Mouse (Mus musculus) embryonic facial prominence, embryonic 13.5 days (tissue): ENCODE data around the gene Etv6. TPM values are rescaled to one million over a fixed set of nuclear protein-coding genes. Genes with fewer than 3 reads are reported as not detected.

ENCODE experiments used
- ATAC-seq: fragments of 200-750 bp; cut with Nextera tagmentation; 2 replicates; pipeline ENCODE4 v1.8.0; 2017; ENCODE audit warnings: low read depth; ENCODE audit not compliant: insufficient number of reproducible peaks, insufficient read depth, low FRiP score, low TSS enrichment
- H3K27ac ChIP-seq: fragments of 300-500 bp; sonication (generic); 2 replicates; pipeline ENCODE4 v1.5.1; 2015; ENCODE audit warnings: moderate library complexity, mild to moderate bottlenecking, inconsistent platforms
- H3K27me3 ChIP-seq: fragments of 300-500 bp; sonication (generic); 2 replicates; pipeline ENCODE4 v1.6.1; 2015; ENCODE audit warnings: mild to moderate bottlenecking, inconsistent platforms
- H3K36me3 ChIP-seq: fragments of 300-500 bp; sonication (generic); 2 replicates; pipeline ENCODE4 v1.6.1; 2015; ENCODE audit warnings: mild to moderate bottlenecking, inconsistent platforms
- H3K4me1 ChIP-seq: fragments of 300-500 bp; sonication (generic); 2 replicates; pipeline ENCODE4 v1.6.1; 2015; ENCODE audit warnings: inconsistent platforms
- H3K4me2 ChIP-seq: fragments of 300-500 bp; sonication (generic); 2 replicates; pipeline ENCODE4 v1.6.1; 2015; ENCODE audit warnings: moderate library complexity, mild to moderate bottlenecking, inconsistent platforms
- H3K4me3 ChIP-seq: fragments of 300-500 bp; sonication (generic); 2 replicates; pipeline ENCODE4 v1.5.1; 2015; ENCODE audit warnings: mild to moderate bottlenecking, inconsistent platforms
- H3K9ac ChIP-seq: fragments of 300-500 bp; sonication (generic); 2 replicates; pipeline ENCODE4 v1.6.1; 2015; ENCODE audit warnings: mild to moderate bottlenecking, inconsistent platforms
- H3K9me3 ChIP-seq: fragments of 300-500 bp; sonication (generic); 2 replicates; pipeline ENCODE4 v1.6.1; 2016; ENCODE audit warnings: inconsistent platforms
- WGBS: fragments of 180-500 bp; shearing (Covaris S2); methylation state at CpG from one replicate; pipeline ENCODE4 v1.1.7; 2015; ENCODE audit warnings: mixed read lengths; 5-methylcytosine and 5-hydroxymethylcytosine counted together
- polyA plus RNA-seq: library from polyadenylated mRNA; unstranded; fragments of >200 nt; fragmentation: Nextera tagmentation; extraction: Ambion mirVana; gene quantifications from 2 replicates; pipeline ENCODE4 v1.2.1, GENCODE M21; 2015

Etv6 gene
- polyA plus RNA-seq, 1 experiment from 2014 or later = 16.1 TPM

- no peak overlapping the region for H3K27ac ChIP-seq
- no peaks in the 10 kb centered on the region for H3K9me3 ChIP-seq
- no peaks in the 10 kb centered on the region for H3K4me1 ChIP-seq
- H3K27me3 ChIP-seq = no peaks in the 10 kb centered on the region
- ATAC-seq = no peak
- no peak overlapping the region for H3K4me3 ChIP-seq
- no peak overlapping the region for H3K4me2 ChIP-seq
- H3K9ac ChIP-seq = no peak overlapping the region
- WGBS = 77% methylated on average over 3 of the region's 3 CpGs
- no peaks in the 10 kb centered on the region for H3K36me3 ChIP-seq
These were observed 246.6 kb downstream of the Etv6 start for GRCm38 (mm10) chr6:134282095-134282494.

- no peak overlapping the region for H3K9ac ChIP-seq
- no peak overlapping the region for H3K4me3 ChIP-seq
- H3K27me3 ChIP-seq = no peaks in the 10 kb centered on the region
- WGBS = 86% methylated on average over 3 of the region's 3 CpGs
- no peak for ATAC-seq
- H3K4me1 ChIP-seq = peaks cover 6% of the 10 kb centered on the region
- no peaks in the 10 kb centered on the region for H3K36me3 ChIP-seq
- H3K9me3 ChIP-seq = no peaks in the 10 kb centered on the region
- no peak overlapping the region for H3K4me2 ChIP-seq
- H3K27ac ChIP-seq = no peak overlapping the region
These were observed 256.3 kb downstream of the Etv6 start for GRCm38 (mm10) chr6:134291823-134292222.

GRCm38 (mm10) chr6:134292404-134292803 is 256.9 kb downstream of the Etv6 start:
- Histone ChIP-seq H3K4me2 (no peak overlapping the region), H3K27ac (no peak overlapping the region), H3K4me3 (no peak overlapping the region), H3K36me3 (no peaks in the 10 kb centered on the region), H3K9ac (no peak overlapping the region), H3K4me1 (peaks cover 6% of the 10 kb centered on the region), H3K27me3 (no peaks in the 10 kb centered on the region), H3K9me3 (no peaks in the 10 kb centered on the region)
- ATAC-seq = no peak
- WGBS = 80% methylated on average over 5 of the region's 5 CpGs

DNA sequence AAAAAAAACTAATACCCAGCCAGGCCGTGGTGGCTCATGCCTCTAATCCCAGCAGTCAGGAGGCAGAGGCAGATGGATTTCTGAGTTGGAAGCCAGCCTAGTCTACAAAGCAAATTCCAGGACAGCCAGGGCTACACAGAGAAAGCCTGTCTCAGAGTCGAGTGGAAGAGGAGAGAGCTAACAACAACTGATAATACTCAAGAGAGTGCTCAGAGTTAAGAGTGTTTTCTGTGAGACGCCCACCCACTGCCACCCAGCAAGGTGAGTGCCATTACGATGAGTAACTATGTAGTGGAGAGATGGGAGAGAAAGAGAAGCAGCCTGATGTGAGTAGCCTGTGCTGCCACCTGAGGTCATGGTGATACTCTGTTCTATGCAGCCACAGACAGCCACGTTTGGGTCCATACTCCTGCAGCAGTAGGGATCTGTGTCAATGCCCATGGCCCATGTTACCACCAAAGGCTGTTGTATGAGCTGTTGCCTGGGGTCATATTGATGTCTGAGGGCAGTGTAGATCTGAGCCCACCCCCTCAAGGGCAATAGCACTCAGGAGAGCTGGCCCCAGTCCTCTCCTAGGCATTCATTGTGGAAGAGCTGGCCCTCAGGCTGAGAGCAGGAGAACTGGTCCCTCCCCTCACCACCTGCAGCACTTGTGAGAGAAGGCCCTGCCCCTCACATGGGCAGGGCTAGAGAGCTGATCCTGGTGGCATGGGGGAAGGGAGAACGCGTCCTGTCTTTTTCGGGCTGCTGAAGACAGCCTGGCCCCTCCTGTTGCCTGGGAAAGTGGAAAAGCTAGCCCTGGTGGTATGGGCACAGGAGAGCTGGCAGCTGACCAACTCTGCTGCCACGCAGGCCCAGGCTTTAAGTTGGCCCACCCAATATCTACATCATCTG is 258.4 kb downstream of the Etv6 start:
- 45% methylated on average over 9 of the region's 9 CpGs for WGBS
- Histone ChIP-seq H3K4me1 (peaks cover 6% of the 10 kb centered on the region), H3K9ac (no peak overlapping the region), H3K4me2 (no peak overlapping the region), H3K27me3 (no peaks in the 10 kb centered on the region), H3K4me3 (no peak overlapping the region), H3K36me3 (no peaks in the 10 kb centered on the region), H3K27ac (no peak overlapping the region), H3K9me3 (no peaks in the 10 kb centered on the region)
- ATAC-seq = no peak

- H3K4me3 ChIP-seq = no peak overlapping the region
- H3K9me3 ChIP-seq = no peaks in the 10 kb centered on the region
- 81% methylated on average over 13 of the region's 13 CpGs for WGBS
- H3K9ac ChIP-seq = no peak overlapping the region
- H3K4me1 ChIP-seq = peaks cover 6% of the 10 kb centered on the region
- no peaks in the 10 kb centered on the region for H3K36me3 ChIP-seq
- no peak overlapping the region for H3K4me2 ChIP-seq
- H3K27ac ChIP-seq = no peak overlapping the region
- no peaks in the 10 kb centered on the region for H3K27me3 ChIP-seq
- no peak for ATAC-seq
These were observed 262.6 kb downstream of the Etv6 start for GRCm38 (mm10) chr6:134297884-134298619.

- Histone ChIP-seq H3K9ac (no peak overlapping the region), H3K9me3 (no peaks in the 10 kb centered on the region), H3K4me2 (no peak overlapping the region), H3K4me1 (no peaks in the 10 kb centered on the region), H3K27me3 (no peaks in the 10 kb centered on the region), H3K4me3 (no peak overlapping the region), H3K36me3 (no peaks in the 10 kb centered on the region), H3K27ac (no peak overlapping the region)
- ATAC-seq = no peak
- 86% methylated on average over 1 of the region's 1 CpGs for WGBS
These were observed 266.5 kb downstream of the Etv6 start for GRCm38 (mm10) chr6:134301951-134302350.

- no peaks in the 10 kb centered on the region for H3K9me3 ChIP-seq
- no peak overlapping the region for H3K9ac ChIP-seq
- 60% methylated on average over 4 of the region's 4 CpGs for WGBS
- H3K4me3 ChIP-seq = no peak overlapping the region
- H3K36me3 ChIP-seq = no peaks in the 10 kb centered on the region
- no peaks in the 10 kb centered on the region for H3K27me3 ChIP-seq
- no peak overlapping the region for H3K27ac ChIP-seq
- no peaks in the 10 kb centered on the region for H3K4me1 ChIP-seq
- no peak for ATAC-seq
- no peak overlapping the region for H3K4me2 ChIP-seq
These were observed 275.8 kb downstream of the Etv6 start for GRCm38 (mm10) chr6:134311346-134311745.

- no peak overlapping the region for H3K4me3 ChIP-seq
- no peaks in the 10 kb centered on the region for H3K9me3 ChIP-seq
- H3K36me3 ChIP-seq = no peaks in the 10 kb centered on the region
- no peak overlapping the region for H3K9ac ChIP-seq
- no peak overlapping the region for H3K4me2 ChIP-seq
- no peak overlapping the region for H3K27ac ChIP-seq
- H3K27me3 ChIP-seq = no peaks in the 10 kb centered on the region
- ATAC-seq = no peak
- WGBS = 91% methylated on average over 8 of the region's 8 CpGs
- H3K4me1 ChIP-seq = no peaks in the 10 kb centered on the region
These were observed 277.1 kb downstream of the Etv6 start for GRCm38 (mm10) chr6:134312571-134312970.

DNA sequence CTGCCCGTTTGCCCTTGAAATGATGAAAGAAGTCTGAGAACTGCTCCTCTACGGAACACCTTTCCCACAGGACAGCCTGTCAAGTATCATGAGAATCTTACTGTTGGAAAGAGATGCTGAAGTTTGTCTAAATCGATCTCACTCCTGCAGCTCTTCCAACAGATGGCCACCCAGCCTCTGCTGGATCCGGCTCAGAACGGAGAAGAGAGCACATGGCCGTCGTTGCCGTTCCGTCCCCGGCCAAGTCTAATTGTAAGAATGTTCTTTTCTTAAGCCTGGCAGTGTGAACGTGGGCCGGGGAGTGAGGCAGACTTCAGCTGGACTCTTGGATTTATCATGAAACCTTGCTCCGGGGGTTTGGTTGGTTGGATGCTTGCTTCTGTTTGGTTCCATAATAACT is 281.9 kb downstream of the Etv6 start:
- Histone ChIP-seq H3K9ac (no peak overlapping the region), H3K4me3 (no peak overlapping the region), H3K27ac (no peak overlapping the region), H3K27me3 (no peaks in the 10 kb centered on the region), H3K9me3 (no peaks in the 10 kb centered on the region), H3K4me2 (no peak overlapping the region), H3K4me1 (no peaks in the 10 kb centered on the region), H3K36me3 (no peaks in the 10 kb centered on the region)
- WGBS = 80% methylated on average over 13 of the region's 13 CpGs
- no peak for ATAC-seq

Other genes with a start within 250 kb of the Etv6 start
- gene Kap, start 181.9 kb upstream of the Etv6 start, polyA plus RNA-seq = not detected in 2 replicates